Mouse (Mus musculus): Measurements from ENCODE around the gene Gm8257. TPM values are rescaled to one million over a fixed set of nuclear protein-coding genes. Genes with fewer than 3 reads are reported as not detected.
"Not testable (repeated sequence)": the region's sequence is repeated elsewhere in the genome, so short reads cannot be mapped to it uniquely, and the experiment has no call there.

Gm8257 gene
- total RNA-seq (2012; rRNA removed) (not detected in 2 replicates), polyA plus RNA-seq (2012; ENCODE audit: insufficient read depth in 1 of 2, insufficient read length in 2 of 2, low read depth in 1 of 2, low replicate concordance in 2 of 2, missing spikeins in 1 of 2) (under 1 TPM in 1 of 2 experiments, not detected in 1; 0.70 TPM)

- not testable (repeated sequence) for H3K9me3 ChIP-seq (replicated peaks; ENCODE audit: insufficient read depth, low read length); H3K79me2 ChIP-seq (ENCODE audit: control insufficient read depth, insufficient read depth, low read length, poor library complexity); H3K36me3 ChIP-seq (ENCODE audit: control insufficient read depth in 1 of 2, insufficient read depth in 2 of 2, low read length in 2 of 2); H3K4me3 ChIP-seq (ENCODE audit: control insufficient read depth in 1 of 2, insufficient read depth in 1 of 2, low read depth in 2 of 2, low read length in 2 of 2); DNase-seq (ENCODE audit: low read depth, low spot score); H3K4me1 ChIP-seq (ENCODE audit: control insufficient read depth in 1 of 2, insufficient read depth in 2 of 2, low read length in 2 of 2); H3K9ac ChIP-seq (ENCODE audit: control insufficient read depth, low read depth, low read length, poor library complexity, severe bottlenecking); H3K27me3 ChIP-seq (ENCODE audit: control insufficient read depth in 1 of 2, insufficient read depth in 2 of 2, low read length in 2 of 2); H3K27ac ChIP-seq (ENCODE audit: control insufficient read depth, low read depth, low read length)
Measured at GRCm38 (mm10) chr14:44706356-44706755, at the start of gene Gm8257. Gm8257 (minus strand) TSS chr14:44706456.

GRCm38 (mm10) chr14:44750240-44750639 is 44.0 kb upstream of the Gm8257 start, which contains the start of gene Gm8267:
Gm8267 (minus strand) TSS chr14:44750340.
- no peak within 1 kb of the TSS for H3K4me3 ChIP-seq (ENCODE audit: control insufficient read depth in 1 of 2, insufficient read depth in 1 of 2, low read depth in 2 of 2, low read length in 2 of 2)
- H3K9ac ChIP-seq (ENCODE audit: control insufficient read depth, low read depth, low read length, poor library complexity, severe bottlenecking), result no peak within 1 kb of the TSS
- no peak within 1 kb of the TSS for H3K27ac ChIP-seq (ENCODE audit: control insufficient read depth, low read depth, low read length)
- no peaks in the 10 kb centered on the region for H3K79me2 ChIP-seq (ENCODE audit: control insufficient read depth, insufficient read depth, low read length, poor library complexity)
- H3K9me3 ChIP-seq (replicated peaks; ENCODE audit: insufficient read depth, low read length), result no peaks in the 10 kb centered on the region
- TF ChIP-seq MXI1 (IDR thresholded peaks at IDR 0.05; ENCODE audit: low read depth, low read length) (no peak), POLR2A (IDR thresholded peaks at IDR 0.05; ENCODE audit: control insufficient read depth in 1 of 2, insufficient read depth in 1 of 2, low read depth in 1 of 2, low read length in 2 of 2, poor library complexity in 1 of 2) (no peak), KAT2A (conservative IDR thresholded peaks at IDR 0.05; ENCODE audit: low read depth, low read length) (no peak), MAZ (IDR thresholded peaks at IDR 0.05; ENCODE audit: low read depth, low read length) (no peak), RCOR1 (IDR thresholded peaks at IDR 0.05; ENCODE audit: low read depth, low read length) (no peak), GABPA (IDR thresholded peaks at IDR 0.05; ENCODE audit: low read depth, low read length) (no peak), POLR2AphosphoS5 (IDR thresholded peaks at IDR 0.05; ENCODE audit: borderline replicate concordance, low read depth, low read length) (no peak), MEF2A (IDR thresholded peaks at IDR 0.05; ENCODE audit: extremely low read depth, insufficient replicate concordance, low read depth, low read length, poor library complexity, severe bottlenecking) (no peak), GATA1 (IDR thresholded peaks at IDR 0.05; ENCODE audit: low read depth, low read length) (no peak), HCFC1 (IDR thresholded peaks at IDR 0.05; ENCODE audit: low read depth, low read length) (no peak), MAX (IDR thresholded peaks at IDR 0.05; ENCODE audit: low read length) (no peak), SMC3 (IDR thresholded peaks at IDR 0.05; ENCODE audit: low read depth, low read length) (no peak), CHD2 (IDR thresholded peaks at IDR 0.05; ENCODE audit: low read length) (no peak), NRF1 (IDR thresholded peaks at IDR 0.05; ENCODE audit: insufficient read depth, low read depth, low read length, poor library complexity, severe bottlenecking) (no peak), ETS1 (IDR thresholded peaks at IDR 0.05; ENCODE audit: low read depth, low read length) (no peak)
- H3K27me3 ChIP-seq (ENCODE audit: control insufficient read depth in 1 of 2, insufficient read depth in 2 of 2, low read length in 2 of 2), result no peaks in the 10 kb centered on the region
- H3K4me1 ChIP-seq (ENCODE audit: control insufficient read depth in 1 of 2, insufficient read depth in 2 of 2, low read length in 2 of 2), result no peaks in the 10 kb centered on the region
- DNase-seq (ENCODE audit: low read depth, low spot score), result no peak
- H3K36me3 ChIP-seq (ENCODE audit: control insufficient read depth in 1 of 2, insufficient read depth in 2 of 2, low read length in 2 of 2), result no peaks in the 10 kb centered on the region

GRCm38 (mm10) chr14:44742789-44743188 is 36.5 kb upstream of the Gm8257 start:
- DNase-seq (ENCODE audit: low read depth, low spot score); H3K27ac ChIP-seq (ENCODE audit: control insufficient read depth, low read depth, low read length); H3K79me2 ChIP-seq (ENCODE audit: control insufficient read depth, insufficient read depth, low read length, poor library complexity); H3K4me1 ChIP-seq (ENCODE audit: control insufficient read depth in 1 of 2, insufficient read depth in 2 of 2, low read length in 2 of 2); H3K27me3 ChIP-seq (ENCODE audit: control insufficient read depth in 1 of 2, insufficient read depth in 2 of 2, low read length in 2 of 2); H3K9ac ChIP-seq (ENCODE audit: control insufficient read depth, low read depth, low read length, poor library complexity, severe bottlenecking); H3K36me3 ChIP-seq (ENCODE audit: control insufficient read depth in 1 of 2, insufficient read depth in 2 of 2, low read length in 2 of 2); H3K9me3 ChIP-seq (replicated peaks; ENCODE audit: insufficient read depth, low read length); H3K4me3 ChIP-seq (ENCODE audit: control insufficient read depth in 1 of 2, insufficient read depth in 1 of 2, low read depth in 2 of 2, low read length in 2 of 2): not testable (repeated sequence)

DNA sequence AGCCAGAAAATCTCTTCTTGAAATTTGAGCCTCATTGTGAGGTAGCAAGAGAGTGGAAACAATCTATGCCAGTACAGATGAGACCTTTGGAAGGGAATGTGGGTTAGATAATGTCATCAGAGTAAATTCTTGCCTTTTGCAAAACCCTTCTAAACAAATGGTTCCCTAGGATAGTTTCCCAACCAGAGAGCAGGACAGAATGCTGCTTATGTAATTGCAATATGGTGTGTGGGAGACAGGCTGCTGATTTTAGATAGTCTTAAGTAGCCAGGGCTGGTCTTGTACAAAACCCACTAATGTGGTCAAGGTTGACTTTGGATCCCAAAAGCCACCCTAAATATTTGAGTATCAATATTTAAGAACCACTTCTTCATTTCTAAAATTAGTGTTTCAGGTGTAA is 24.5 kb upstream of the Gm8257 start:
- not testable (repeated sequence) for H3K9me3 ChIP-seq (replicated peaks; ENCODE audit: insufficient read depth, low read length); H3K36me3 ChIP-seq (ENCODE audit: control insufficient read depth in 1 of 2, insufficient read depth in 2 of 2, low read length in 2 of 2); H3K79me2 ChIP-seq (ENCODE audit: control insufficient read depth, insufficient read depth, low read length, poor library complexity); H3K9ac ChIP-seq (ENCODE audit: control insufficient read depth, low read depth, low read length, poor library complexity, severe bottlenecking); DNase-seq (ENCODE audit: low read depth, low spot score); H3K27ac ChIP-seq (ENCODE audit: control insufficient read depth, low read depth, low read length); H3K27me3 ChIP-seq (ENCODE audit: control insufficient read depth in 1 of 2, insufficient read depth in 2 of 2, low read length in 2 of 2); H3K4me1 ChIP-seq (ENCODE audit: control insufficient read depth in 1 of 2, insufficient read depth in 2 of 2, low read length in 2 of 2); H3K4me3 ChIP-seq (ENCODE audit: control insufficient read depth in 1 of 2, insufficient read depth in 1 of 2, low read depth in 2 of 2, low read length in 2 of 2)

DNA sequence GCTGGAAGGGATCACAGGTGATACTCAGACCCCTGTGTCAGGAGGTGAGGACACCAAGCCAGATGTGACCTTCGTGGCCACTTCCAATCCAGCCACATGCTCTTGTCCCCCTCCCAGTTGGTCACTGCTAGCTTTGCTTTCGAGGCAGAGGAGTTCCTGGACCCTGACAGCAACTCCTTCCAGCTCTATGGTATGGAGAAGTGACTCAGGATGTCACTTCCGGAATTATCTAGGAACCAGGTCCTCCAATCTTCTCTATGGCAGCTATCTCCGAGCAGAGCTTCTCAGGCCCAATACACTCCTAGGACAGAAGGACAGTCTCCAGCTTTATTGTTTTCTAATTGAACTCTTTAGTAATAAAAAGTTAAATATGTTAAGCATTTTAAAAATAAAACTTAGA is 78.5 kb downstream of the Gm8257 start, which contains the start of gene Gm5624:
Gene Gm5624, minus strand, starts transcription at position 202 of the 400 bp plus-strand sequence.
- H3K4me1 ChIP-seq (ENCODE audit: control insufficient read depth in 1 of 2, insufficient read depth in 2 of 2, low read length in 2 of 2); H3K9ac ChIP-seq (ENCODE audit: control insufficient read depth, low read depth, low read length, poor library complexity, severe bottlenecking); H3K27ac ChIP-seq (ENCODE audit: control insufficient read depth, low read depth, low read length); DNase-seq (ENCODE audit: low read depth, low spot score); H3K79me2 ChIP-seq (ENCODE audit: control insufficient read depth, insufficient read depth, low read length, poor library complexity); H3K9me3 ChIP-seq (replicated peaks; ENCODE audit: insufficient read depth, low read length); H3K27me3 ChIP-seq (ENCODE audit: control insufficient read depth in 1 of 2, insufficient read depth in 2 of 2, low read length in 2 of 2); H3K4me3 ChIP-seq (ENCODE audit: control insufficient read depth in 1 of 2, insufficient read depth in 1 of 2, low read depth in 2 of 2, low read length in 2 of 2); H3K36me3 ChIP-seq (ENCODE audit: control insufficient read depth in 1 of 2, insufficient read depth in 2 of 2, low read length in 2 of 2): not testable (repeated sequence)

Measured in MEL (cell line).